Mouse (Mus musculus): ENCODE results near the gene C1d. TPM values are rescaled to one million over a fixed set of nuclear protein-coding genes. Genes with fewer than 3 reads are reported as not detected.

The C1d gene
- total RNA-seq (2014; rRNA removed; ENCODE audit: low replicate concordance) (24.7 and 28.1 TPM in 2 replicates), polyA plus RNA-seq (2015; fragmentation: Nextera tagmentation; extraction: Ambion mirVana) (82.4 and 83.6 TPM in 2 replicates)

- peak within 1 kb of the TSS; percentile 96 for H3K27ac ChIP-seq (ENCODE audit: low read depth)
- H3K4me3 ChIP-seq (ENCODE audit: low read depth, low read length): peak within 1 kb of the TSS; percentile 100
- H3K36me3 ChIP-seq (replicated peaks; ENCODE audit: control insufficient read depth, insufficient read depth, low read length): 0 out of 2 replicates have a peak, but pooled peaks cover under 1% of the 10 kb centered on the region
- peak within 1 kb of the TSS; percentile 84 for H3K4me2 ChIP-seq (ENCODE audit: low read depth, low read length)
- H3K27me3 ChIP-seq (ENCODE audit: control insufficient read depth, insufficient read depth, low read length): no peaks in the 10 kb centered on the region
- no peaks in the 10 kb centered on the region for H3K9me3 ChIP-seq (replicated peaks; ENCODE audit: control insufficient read depth, low read length)
- WGBS: under 1% methylated on average over 33 of the region's 33 CpGs
- peak; percentile 94 for ATAC-seq (ENCODE audit: insufficient read depth, low read depth)
- no peak for TF ChIP-seq CTCF (IDR thresholded peaks at IDR 0.05; ENCODE audit: low read depth)
- TF ChIP-seq EP300 (IDR thresholded peaks at IDR 0.05; ENCODE audit: low read depth): no peak
- peak; percentile 90 for DNase-seq (ENCODE audit: low spot score)
- H3K9ac ChIP-seq (replicated peaks; ENCODE audit: low read depth, low read length): peak within 1 kb of the TSS; percentile 98
- peaks cover 15% of the 10 kb centered on the region for H3K4me1 ChIP-seq (ENCODE audit: control insufficient read depth, insufficient read depth)
Observed at GRCm38 (mm10) chr11:17257443-17257842, at the start of gene C1d. C1d (plus strand) TSS chr11:17257579.

DNA sequence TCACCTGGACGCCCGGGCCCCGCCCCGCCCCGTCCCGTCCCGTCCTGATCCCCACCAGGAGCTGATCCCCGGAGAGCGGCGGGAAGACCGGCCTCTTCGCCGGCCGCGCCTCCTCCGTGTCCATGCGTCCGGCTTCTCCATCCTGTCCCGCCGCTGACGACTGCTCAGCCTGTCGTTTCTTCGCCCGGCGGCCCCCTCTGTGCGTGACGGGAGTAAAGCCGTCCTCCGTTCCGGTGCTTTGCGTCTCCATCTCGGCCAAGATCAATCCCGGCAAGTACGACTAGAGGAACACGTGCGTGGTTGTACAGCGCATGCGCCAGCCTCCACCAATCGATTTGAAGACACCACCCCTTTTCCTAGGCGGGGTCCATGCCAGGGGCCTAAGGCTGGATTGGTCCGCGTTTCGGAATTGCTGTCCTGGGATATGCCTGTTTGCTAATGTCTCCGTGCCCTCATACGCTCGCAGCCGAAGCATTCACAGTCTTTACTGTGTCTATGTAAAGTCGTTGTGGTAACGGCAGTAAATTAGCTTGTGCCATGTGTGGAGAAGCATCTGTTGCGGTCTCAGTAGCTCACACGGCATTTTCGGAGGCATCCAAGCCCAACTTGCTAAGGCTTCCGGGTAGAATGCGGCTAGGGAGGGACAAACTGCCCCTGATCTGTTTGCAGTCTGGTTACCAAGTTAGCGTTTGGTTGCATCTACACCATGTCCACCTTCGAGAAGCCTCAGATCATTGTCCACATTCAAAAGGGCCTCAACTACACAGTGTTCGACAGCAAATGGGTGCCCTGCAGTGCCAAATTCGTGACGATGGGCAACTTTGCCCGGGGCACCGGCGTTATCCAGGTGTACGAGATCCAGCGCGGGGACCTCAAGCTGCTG, 45.9 kb upstream of the C1d start, which contains the start of gene Pno1:
TSS of gene Pno1 (minus strand) at position 311 of the 883 bp plus-strand sequence.
- peak within 1 kb of the TSS; percentile 84 for H3K4me2 ChIP-seq (ENCODE audit: low read depth, low read length)
- H3K9me3 ChIP-seq (replicated peaks; ENCODE audit: control insufficient read depth, low read length): no peaks in the 10 kb centered on the region
- peaks cover 19% of the 10 kb centered on the region for H3K4me1 ChIP-seq (ENCODE audit: control insufficient read depth, insufficient read depth)
- DNase-seq (ENCODE audit: low spot score) (peak; percentile 97), ATAC-seq (ENCODE audit: insufficient read depth, low read depth) (peak; percentile 99)
- peaks cover 6% of the 10 kb centered on the region; the same call in 1 of the 2 replicates for H3K36me3 ChIP-seq (replicated peaks; ENCODE audit: control insufficient read depth, insufficient read depth, low read length)
- WGBS: under 1% methylated on average over 64 of the region's 65 CpGs
- H3K27ac ChIP-seq (ENCODE audit: low read depth): peak within 1 kb of the TSS; percentile 91
- peak within 1 kb of the TSS; percentile 98 for H3K4me3 ChIP-seq (ENCODE audit: low read depth, low read length)
- H3K27me3 ChIP-seq (ENCODE audit: control insufficient read depth, insufficient read depth, low read length): no peaks in the 10 kb centered on the region
- peak within 1 kb of the TSS; percentile 85 for H3K9ac ChIP-seq (replicated peaks; ENCODE audit: low read depth, low read length)
- TF ChIP-seq CTCF (IDR thresholded peaks at IDR 0.05; ENCODE audit: low read depth): no peak
- peak; percentile 95 for TF ChIP-seq EP300 (IDR thresholded peaks at IDR 0.05; ENCODE audit: low read depth)

GRCm38 (mm10) chr11:17212141-17212495, 45.3 kb upstream of the C1d start:
- ATAC-seq (ENCODE audit: insufficient read depth, low read depth) (no peak), DNase-seq (ENCODE audit: low spot score) (no peak)
- Histone ChIP-seq H3K9me3 (replicated peaks; ENCODE audit: control insufficient read depth, low read length) (no peaks in the 10 kb centered on the region), H3K4me3 (ENCODE audit: low read depth, low read length) (peak overlapping the region; percentile 98), H3K4me2 (ENCODE audit: low read depth, low read length) (peak overlapping the region; percentile 84), H3K9ac (replicated peaks; ENCODE audit: low read depth, low read length) (peak overlapping the region; percentile 85), H3K4me1 (ENCODE audit: control insufficient read depth, insufficient read depth) (peaks cover 19% of the 10 kb centered on the region), H3K27ac (ENCODE audit: low read depth) (peak overlapping the region; percentile 91), H3K36me3 (replicated peaks; ENCODE audit: control insufficient read depth, insufficient read depth, low read length) (peaks cover 2% of the 10 kb centered on the region; the same call in 1 of the 2 replicates), H3K27me3 (ENCODE audit: control insufficient read depth, insufficient read depth, low read length) (no peaks in the 10 kb centered on the region)
- no peak for TF ChIP-seq CTCF (IDR thresholded peaks at IDR 0.05; ENCODE audit: low read depth)
- 2% methylated on average over 10 of the region's 10 CpGs for WGBS

DNA sequence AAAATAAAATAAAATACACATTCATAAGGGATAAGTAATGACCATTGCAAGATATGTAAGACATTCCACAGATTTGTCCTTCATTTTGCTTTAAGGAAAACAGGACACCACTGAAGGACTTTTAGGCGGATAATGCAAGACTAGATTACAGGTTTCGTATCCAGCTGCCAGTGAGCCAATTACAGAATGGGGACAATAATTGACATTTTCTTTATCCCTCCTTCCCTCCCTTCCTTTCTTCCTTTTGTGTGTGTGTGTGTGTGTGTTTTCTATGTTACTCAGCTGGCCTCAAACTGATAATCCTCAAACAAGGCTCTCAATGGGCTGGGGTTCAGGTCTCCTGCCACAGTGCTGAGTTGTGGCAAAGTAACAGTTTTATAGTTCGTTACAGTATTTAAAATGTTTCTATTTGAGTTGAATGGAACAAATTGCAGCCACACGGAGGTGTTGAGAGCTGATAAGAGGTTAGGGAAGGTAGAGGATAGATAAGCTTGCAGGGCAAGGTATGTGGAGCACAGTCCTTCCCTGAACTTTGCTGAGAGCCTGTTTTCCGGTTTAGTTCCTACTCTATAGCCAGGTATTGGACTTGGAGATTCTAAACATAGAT, 44.4 kb upstream of the C1d start:
- DNase-seq (ENCODE audit: low spot score) (no peak), ATAC-seq (ENCODE audit: insufficient read depth, low read depth) (no peak)
- TF ChIP-seq EP300 (IDR thresholded peaks at IDR 0.05; ENCODE audit: low read depth): no peak
- TF ChIP-seq CTCF (IDR thresholded peaks at IDR 0.05; ENCODE audit: low read depth): no peak
- peak overlapping the region; percentile 84 for H3K4me2 ChIP-seq (ENCODE audit: low read depth, low read length)
- peak overlapping the region; percentile 15; the same call in 1 of the 2 replicates for H3K9ac ChIP-seq (replicated peaks; ENCODE audit: low read depth, low read length)
- peaks cover 19% of the 10 kb centered on the region for H3K4me1 ChIP-seq (ENCODE audit: control insufficient read depth, insufficient read depth)
- H3K27ac ChIP-seq (ENCODE audit: low read depth): no peak overlapping the region
- no peaks in the 10 kb centered on the region for H3K27me3 ChIP-seq (ENCODE audit: control insufficient read depth, insufficient read depth, low read length)
- 37% methylated on average over 5 of the region's 5 CpGs for WGBS
- peak overlapping the region; percentile 98; the same call in 1 of the 2 replicates for H3K4me3 ChIP-seq (ENCODE audit: low read depth, low read length)
- H3K36me3 ChIP-seq (replicated peaks; ENCODE audit: control insufficient read depth, insufficient read depth, low read length): no peaks in the 10 kb centered on the region
- no peaks in the 10 kb centered on the region for H3K9me3 ChIP-seq (replicated peaks; ENCODE audit: control insufficient read depth, low read length)

DNA sequence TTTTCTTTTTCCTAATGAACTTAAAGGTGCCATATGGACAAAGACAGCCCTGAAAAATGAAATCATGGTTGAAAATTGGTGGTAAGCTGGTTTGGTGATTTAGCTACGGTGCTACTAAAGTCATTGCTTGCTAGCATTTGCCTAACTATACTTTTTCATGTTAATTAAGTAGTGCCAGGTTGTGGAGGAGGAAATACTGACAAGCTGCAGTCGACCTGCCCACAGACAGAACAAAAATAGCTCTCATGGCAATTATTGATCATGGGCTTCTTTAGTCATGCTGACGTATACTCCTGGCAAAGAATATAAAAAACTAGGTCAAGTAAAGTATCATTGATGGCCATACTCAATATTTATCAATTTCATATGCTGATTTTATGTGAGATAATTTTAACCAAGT, 41.9 kb upstream of the C1d start:
- Histone ChIP-seq H3K4me1 (ENCODE audit: control insufficient read depth, insufficient read depth) (peaks cover 19% of the 10 kb centered on the region), H3K4me3 (ENCODE audit: low read depth, low read length) (no peak overlapping the region), H3K9me3 (replicated peaks; ENCODE audit: control insufficient read depth, low read length) (no peaks in the 10 kb centered on the region), H3K27ac (ENCODE audit: low read depth) (no peak overlapping the region), H3K4me2 (ENCODE audit: low read depth, low read length) (no peak overlapping the region), H3K9ac (replicated peaks; ENCODE audit: low read depth, low read length) (no peak overlapping the region), H3K27me3 (ENCODE audit: control insufficient read depth, insufficient read depth, low read length) (no peaks in the 10 kb centered on the region), H3K36me3 (replicated peaks; ENCODE audit: control insufficient read depth, insufficient read depth, low read length) (0 out of 2 replicates have a peak, but pooled peaks cover 2% of the 10 kb centered on the region)
- 74% methylated on average over 3 of the region's 3 CpGs for WGBS
- TF ChIP-seq CTCF (IDR thresholded peaks at IDR 0.05; ENCODE audit: low read depth) (no peak), EP300 (IDR thresholded peaks at IDR 0.05; ENCODE audit: low read depth) (no peak)
- no peak for DNase-seq (ENCODE audit: low spot score)
- no peak for ATAC-seq (ENCODE audit: insufficient read depth, low read depth)

Measured in heart, postnatal 0 days (tissue).